Mouse (Mus musculus) kidney, adult 2 months (tissue): ENCODE data around the gene Shisa5. TPM values are rescaled to one million over a fixed set of nuclear protein-coding genes. Genes with fewer than 3 reads are reported as not detected.

Experiments
- DNase-seq: peaks from one replicate; pipeline ENCODE4 v3.0.0; 2021
- H3K27ac ChIP-seq: fragments of 200-500 bp; 2 replicates; pipeline ENCODE4 v1.5.1; 2012; ENCODE audit warnings: low read depth, low read length, control low read depth, inconsistent platforms; ENCODE audit not compliant: insufficient read depth
- H3K27me3 ChIP-seq: fragments of 200-500 bp; replicated peaks from 2 replicates; pipeline ENCODE4 v1.6.1; 2012; ENCODE audit warnings: mild to moderate bottlenecking, moderate library complexity, low read length, inconsistent platforms; ENCODE audit not compliant: control insufficient read depth, insufficient read depth
- H3K36me3 ChIP-seq: fragments of 200-500 bp; 2 replicates; pipeline ENCODE4 v1.6.1; 2012; ENCODE audit warnings: mild to moderate bottlenecking, moderate library complexity, low read length, inconsistent platforms; ENCODE audit not compliant: control insufficient read depth, insufficient read depth
- H3K4me1 ChIP-seq: fragments of 200-500 bp; 2 replicates; pipeline ENCODE4 v1.6.1; 2011; ENCODE audit warnings: low read length; ENCODE audit not compliant: control insufficient read depth, insufficient read depth
- H3K4me3 ChIP-seq: fragments of 200-500 bp; 2 replicates; pipeline ENCODE4 v1.5.1; 2011; ENCODE audit warnings: mild to moderate bottlenecking, low read depth, low read length, control low read depth; ENCODE audit not compliant: insufficient read depth
- CTCF ChIP-seq: fragments of 200-500 bp; conservative IDR thresholded peaks from 2 replicates; pipeline ENCODE4 v1.5.1; 2011; ENCODE audit warnings: low read depth, mild to moderate bottlenecking, control low read depth, low read length, moderate library complexity, mixed read lengths; ENCODE audit not compliant: insufficient read depth, insufficient read length
- POLR2A ChIP-seq: fragments of 200-500 bp; IDR thresholded peaks from one replicate; pipeline ENCODE4 v1.6.1; 2011; ENCODE audit warnings: low read depth, low read length, control low read depth
- WGBS: fragments of 180-500 bp; shearing (Covaris S2); methylation state at CpG from one replicate; pipeline ENCODE4 v1.1.7; 2018; 5-methylcytosine and 5-hydroxymethylcytosine counted together
- polyA plus RNA-seq: library from polyadenylated mRNA; depleted of rRNA; stranded (reverse); fragments of >200 nt; gene quantifications from 2 replicates; pipeline ENCODE4 v1.2.3, GENCODE M21; 2012

Gene Shisa5
- polyA plus RNA-seq, 1 experiment = 688 TPM

DNA sequence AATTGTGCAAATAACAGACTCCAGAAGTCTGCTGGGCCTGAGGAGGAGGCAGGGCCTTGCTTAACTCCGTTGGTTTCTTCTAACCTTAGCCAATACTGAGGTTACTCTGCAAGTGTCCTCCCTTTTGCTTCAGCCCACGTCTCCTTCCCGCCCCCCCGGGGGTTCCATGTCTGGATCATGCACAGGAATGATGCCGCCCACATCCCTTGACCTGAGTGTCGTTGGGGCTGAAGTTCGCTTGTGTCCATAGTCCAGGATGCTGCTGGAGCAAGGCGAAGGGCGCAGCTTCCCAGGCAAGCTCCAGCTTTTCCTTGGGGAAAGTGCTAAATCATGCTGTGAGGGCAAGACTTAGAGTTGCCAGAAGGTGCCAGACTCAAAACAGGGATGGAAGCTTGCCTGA, 42.0 kb upstream of the Shisa5 start:
- peaks cover 9% of the 10 kb centered on the region for H3K4me1 ChIP-seq
- peak overlapping the region; percentile 58 for H3K27ac ChIP-seq
- no peak for TF ChIP-seq POLR2A
- no peak for TF ChIP-seq CTCF
- DNase-seq = peak; percentile 88
- no peak overlapping the region for H3K4me3 ChIP-seq
- no peaks in the 10 kb centered on the region for H3K27me3 ChIP-seq
- no peaks in the 10 kb centered on the region for H3K36me3 ChIP-seq
- 41% methylated on average over 9 of the region's 9 CpGs for WGBS

DNA sequence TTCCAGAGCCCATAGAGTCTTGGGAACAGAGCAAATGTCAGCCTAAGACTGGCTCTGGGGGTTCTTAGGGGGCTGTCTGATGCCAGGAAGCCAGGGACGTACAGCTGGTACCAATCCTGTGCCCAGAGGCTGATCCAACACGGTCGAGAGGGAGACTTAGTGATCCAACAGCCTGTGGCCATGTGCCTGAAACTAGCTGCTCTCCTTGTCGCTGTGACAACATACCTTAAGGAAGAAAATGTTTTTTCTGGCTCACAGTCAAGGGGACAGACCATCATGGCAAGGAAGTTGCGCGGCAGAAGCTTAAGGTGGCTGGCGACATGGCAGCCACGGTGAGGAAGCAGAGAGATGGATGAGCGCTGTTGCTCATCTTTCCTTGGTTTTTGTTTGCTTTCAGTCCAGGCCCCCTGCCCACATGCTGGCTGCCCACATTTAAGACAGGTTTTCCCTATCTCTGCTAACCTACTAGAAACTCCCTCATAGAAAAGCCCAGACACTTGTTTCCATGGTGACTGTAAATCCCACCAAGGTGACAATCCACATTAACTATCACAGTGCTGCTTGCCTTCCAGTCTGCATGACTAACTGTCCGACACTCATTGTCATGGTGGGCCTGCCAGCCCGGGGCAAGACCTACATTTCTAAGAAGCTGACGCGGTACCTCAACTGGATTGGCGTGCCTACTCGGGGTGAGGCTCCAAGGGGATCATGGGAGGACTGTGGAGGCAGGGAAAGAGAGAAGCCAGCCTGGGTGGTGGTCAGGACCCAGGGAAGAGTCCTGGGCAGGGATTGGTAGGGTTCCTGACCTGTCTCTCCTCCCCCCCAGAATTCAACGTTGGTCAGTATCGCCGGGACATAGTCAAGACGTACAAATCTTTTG, 39.8 kb upstream of the Shisa5 start:
- no peak for DNase-seq
- peaks cover 9% of the 10 kb centered on the region for H3K4me1 ChIP-seq
- 73% methylated on average over 19 of the region's 19 CpGs for WGBS
- H3K27ac ChIP-seq = no peak overlapping the region
- no peaks in the 10 kb centered on the region for H3K36me3 ChIP-seq
- H3K27me3 ChIP-seq = no peaks in the 10 kb centered on the region
- TF ChIP-seq POLR2A (no peak), CTCF (no peak)
- H3K4me3 ChIP-seq = no peak overlapping the region

DNA sequence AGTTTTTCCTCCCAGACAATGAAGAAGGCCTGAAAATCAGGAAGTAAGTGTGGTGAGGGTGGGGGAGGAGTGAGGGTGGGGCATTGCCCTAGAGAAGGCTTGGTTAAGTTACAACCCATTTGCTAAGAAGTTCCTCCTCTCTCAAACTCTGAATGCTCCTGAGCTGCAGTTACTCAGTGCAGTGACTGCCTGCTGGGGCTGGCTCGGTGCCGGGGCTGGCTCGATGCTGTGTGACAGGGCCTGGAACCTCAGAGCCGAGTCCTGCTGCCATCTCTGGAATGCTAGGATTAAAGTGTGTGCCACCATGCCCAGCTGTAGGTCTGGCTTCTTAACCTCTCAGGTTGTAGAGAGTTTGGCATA, 39.2 kb upstream of the Shisa5 start:
- 62% methylated on average over 4 of the region's 4 CpGs for WGBS
- H3K4me1 ChIP-seq = peaks cover 9% of the 10 kb centered on the region
- TF ChIP-seq POLR2A (no peak), CTCF (no peak)
- H3K4me3 ChIP-seq = no peak overlapping the region
- DNase-seq = peak; percentile 51
- H3K27ac ChIP-seq = no peak overlapping the region
- H3K36me3 ChIP-seq = no peaks in the 10 kb centered on the region
- H3K27me3 ChIP-seq = no peaks in the 10 kb centered on the region

GRCm38 (mm10) chr9:109000726-109001125, 37.6 kb upstream of the Shisa5 start:
- Histone ChIP-seq H3K27me3 (no peaks in the 10 kb centered on the region), H3K27ac (no peak overlapping the region), H3K36me3 (no peaks in the 10 kb centered on the region), H3K4me3 (no peak overlapping the region), H3K4me1 (peaks cover 3% of the 10 kb centered on the region)
- peak; percentile 73 for DNase-seq
- TF ChIP-seq CTCF (peak; percentile 97), POLR2A (no peak)
- 11% methylated on average over 3 of the region's 3 CpGs for WGBS

DNA sequence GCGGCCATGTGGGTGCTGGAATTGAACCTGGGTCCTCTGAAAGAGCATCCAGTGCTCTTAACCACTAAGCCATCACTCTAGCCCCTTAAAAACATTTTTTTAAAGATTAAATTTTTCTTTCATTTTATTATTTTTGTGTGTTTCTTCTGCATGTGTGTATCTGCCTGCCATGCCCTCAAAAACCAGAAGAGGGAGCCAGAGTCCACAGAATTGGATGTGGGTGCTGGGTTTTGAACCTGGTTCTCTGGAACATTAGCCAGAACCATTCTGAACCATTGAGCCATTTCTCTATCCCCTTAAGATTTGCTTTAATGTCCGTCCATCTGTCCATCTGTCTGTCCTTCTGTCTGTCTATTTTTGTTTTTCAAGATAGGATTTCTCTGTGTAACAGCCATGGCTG, 35.2 kb upstream of the Shisa5 start:
- TF ChIP-seq POLR2A (no peak), CTCF (peak; percentile 79)
- no peaks in the 10 kb centered on the region for H3K36me3 ChIP-seq
- no peak overlapping the region for H3K27ac ChIP-seq
- H3K4me1 ChIP-seq = no peaks in the 10 kb centered on the region
- no peaks in the 10 kb centered on the region for H3K27me3 ChIP-seq
- no peak overlapping the region for H3K4me3 ChIP-seq
- WGBS = 71% methylated on average over 2 of the region's 2 CpGs
- DNase-seq = peak; percentile 54

- Histone ChIP-seq H3K36me3 (no peaks in the 10 kb centered on the region), H3K27me3 (no peaks in the 10 kb centered on the region), H3K27ac (no peak overlapping the region), H3K4me3 (no peak overlapping the region), H3K4me1 (no peaks in the 10 kb centered on the region)
- no peak for DNase-seq
- WGBS = 63% methylated on average over 21 of the region's 21 CpGs
- TF ChIP-seq POLR2A = no peak
- TF ChIP-seq CTCF = no peak
These were observed 31.2 kb upstream of the Shisa5 start for GRCm38 (mm10) chr9:109007025-109007780.

DNA sequence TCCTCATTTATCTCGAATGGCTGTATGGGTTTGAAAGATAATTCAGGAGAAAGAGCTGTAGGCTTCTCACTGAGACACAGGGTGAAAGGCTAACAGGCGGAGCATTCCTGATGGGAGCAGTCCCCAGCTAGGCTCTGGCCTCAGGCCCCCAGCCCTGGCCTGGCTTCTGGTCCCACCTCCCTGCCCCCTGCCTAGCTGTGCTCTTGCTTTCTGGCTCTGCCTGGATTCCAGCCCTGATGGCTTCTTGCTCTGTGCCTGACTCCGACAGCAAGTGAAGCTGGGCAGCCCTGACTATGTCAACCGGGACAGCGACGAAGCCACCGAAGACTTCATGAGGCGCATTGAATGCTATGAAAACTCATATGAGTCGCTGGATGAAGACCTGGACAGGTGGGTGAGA, 30.3 kb upstream of the Shisa5 start:
- Histone ChIP-seq H3K27ac (no peak overlapping the region), H3K36me3 (no peaks in the 10 kb centered on the region), H3K4me1 (no peaks in the 10 kb centered on the region), H3K4me3 (no peak overlapping the region), H3K27me3 (no peaks in the 10 kb centered on the region)
- WGBS = 94% methylated on average over 9 of the region's 9 CpGs
- TF ChIP-seq POLR2A (no peak), CTCF (no peak)
- DNase-seq = no peak
